Mouse (Mus musculus) lung, adult 2 months (tissue): ENCODE data around the gene Susd4. TPM values are rescaled to one million over a fixed set of nuclear protein-coding genes. Genes with fewer than 3 reads are reported as not detected.

ENCODE experiments used
- DNase-seq: peaks from one replicate; pipeline ENCODE4 v3.0.0; 2022
- H3K4me1 ChIP-seq: fragments of 200-500 bp; 2 replicates; pipeline ENCODE4 v1.6.1; 2011; ENCODE audit warnings: low read length; ENCODE audit not compliant: control insufficient read depth, insufficient read depth
- H3K4me3 ChIP-seq: fragments of 200-500 bp; replicated peaks from 2 replicates; pipeline ENCODE3; 2011; ENCODE audit warnings: low read depth, mild to moderate bottlenecking, control low read depth, low read length; ENCODE audit errors: extremely low read depth
- CTCF ChIP-seq: fragments of 200-500 bp; IDR thresholded peaks from 2 replicates; pipeline ENCODE4 v1.5.1; 2011; ENCODE audit warnings: mild to moderate bottlenecking, low read length, control low read depth; ENCODE audit not compliant: insufficient read depth
- POLR2A ChIP-seq: fragments of 200-500 bp; IDR thresholded peaks from 2 replicates; pipeline ENCODE4 v1.6.1; 2011; ENCODE audit warnings: low read depth, mild to moderate bottlenecking, control low read depth, low read length, borderline replicate concordance; ENCODE audit errors: extremely low read depth
- WGBS: fragments of 180-500 bp; shearing (Covaris S2); methylation state at CpG from one replicate; pipeline ENCODE4 v1.1.7; 2018; 5-methylcytosine and 5-hydroxymethylcytosine counted together
- polyA plus RNA-seq: library from polyadenylated mRNA; depleted of rRNA; stranded (reverse); fragments of >200 nt; gene quantifications from 2 replicates; pipeline ENCODE4 v1.2.3, GENCODE M21; 2012

The Susd4 gene
- polyA plus RNA-seq, 1 experiment, result 12.8 TPM

GRCm38 (mm10) chr1:182814566-182814965, 50.9 kb downstream of the Susd4 start:
- TF ChIP-seq POLR2A, result no peak
- TF ChIP-seq CTCF, result no peak
- 71% methylated on average over 6 of the region's 6 CpGs for WGBS
- no peak overlapping the region for H3K4me3 ChIP-seq
- no peak for DNase-seq
- no peaks in the 10 kb centered on the region for H3K4me1 ChIP-seq

GRCm38 (mm10) chr1:182817106-182817505, 53.4 kb downstream of the Susd4 start:
- Histone ChIP-seq H3K4me1 (no peaks in the 10 kb centered on the region), H3K4me3 (no peak overlapping the region)
- WGBS, result 70% methylated on average over 5 of the region's 5 CpGs
- no peak for DNase-seq
- TF ChIP-seq CTCF (no peak), POLR2A (no peak)

GRCm38 (mm10) chr1:182817624-182818023, 54.0 kb downstream of the Susd4 start:
- H3K4me3 ChIP-seq, result no peak overlapping the region
- TF ChIP-seq CTCF (no peak), POLR2A (no peak)
- no peaks in the 10 kb centered on the region for H3K4me1 ChIP-seq
- 33% methylated on average over 6 of the region's 6 CpGs for WGBS
- no peak for DNase-seq

GRCm38 (mm10) chr1:182818931-182819330, 55.3 kb downstream of the Susd4 start:
- DNase-seq, result no peak
- no peak overlapping the region for H3K4me3 ChIP-seq
- WGBS, result 47% methylated on average over 10 of the region's 10 CpGs
- TF ChIP-seq POLR2A (no peak), CTCF (no peak)
- no peaks in the 10 kb centered on the region for H3K4me1 ChIP-seq

- Histone ChIP-seq H3K4me1 (no peaks in the 10 kb centered on the region), H3K4me3 (no peak overlapping the region)
- WGBS, result 76% methylated on average over 10 of the region's 10 CpGs
- TF ChIP-seq POLR2A, result no peak
- no peak for TF ChIP-seq CTCF
- DNase-seq, result no peak
Observed at GRCm38 (mm10) chr1:182822729-182823128, 59.1 kb downstream of the Susd4 start.

- no peak for TF ChIP-seq POLR2A
Observed at GRCm38 (mm10) chr1:182823723-182824421, 60.2 kb downstream of the Susd4 start.

GRCm38 (mm10) chr1:182826557-182826956, 62.9 kb downstream of the Susd4 start:
- DNase-seq, result no peak
- 48% methylated on average over 3 of the region's 3 CpGs for WGBS
- TF ChIP-seq POLR2A (no peak), CTCF (no peak)
- Histone ChIP-seq H3K4me1 (no peaks in the 10 kb centered on the region), H3K4me3 (no peak overlapping the region)

More at GRCm38 (mm10) chr1:182823723-182824421, 60.2 kb downstream of the Susd4 start:
- no peak for DNase-seq
- WGBS, result 54% methylated on average over 21 of the region's 21 CpGs
- H3K4me3 ChIP-seq, result no peak overlapping the region
- no peaks in the 10 kb centered on the region for H3K4me1 ChIP-seq

- Histone ChIP-seq H3K4me3 (no peak overlapping the region), H3K4me1 (no peaks in the 10 kb centered on the region)
- 71% methylated on average over 6 of the region's 6 CpGs for WGBS
- DNase-seq, result no peak
- TF ChIP-seq CTCF, result no peak
- TF ChIP-seq POLR2A, result no peak
Observed at GRCm38 (mm10) chr1:182838061-182838460, 74.4 kb downstream of the Susd4 start.

- Histone ChIP-seq H3K4me3 (no peak overlapping the region), H3K4me1 (no peaks in the 10 kb centered on the region)
- 78% methylated on average over 4 of the region's 4 CpGs for WGBS
- no peak for TF ChIP-seq POLR2A
- TF ChIP-seq CTCF, result no peak
- no peak for DNase-seq
Observed at GRCm38 (mm10) chr1:182839332-182839929, 75.8 kb downstream of the Susd4 start.

- Histone ChIP-seq H3K4me3 (no peak overlapping the region), H3K4me1 (no peaks in the 10 kb centered on the region)
- TF ChIP-seq CTCF, result no peak
- TF ChIP-seq POLR2A, result no peak
- DNase-seq, result no peak
- WGBS, result 58% methylated on average over 6 of the region's 6 CpGs
Observed at GRCm38 (mm10) chr1:182840011-182840410, 76.4 kb downstream of the Susd4 start.
